Mouse (Mus musculus): ENCODE measurements around the gene Gm10203. TPM values are rescaled to one million over a fixed set of nuclear protein-coding genes. Genes with fewer than 3 reads are reported as not detected.

Gm10203 gene
- polyA plus RNA-seq, 1 experiment from 2014 or later: not detected

DNA sequence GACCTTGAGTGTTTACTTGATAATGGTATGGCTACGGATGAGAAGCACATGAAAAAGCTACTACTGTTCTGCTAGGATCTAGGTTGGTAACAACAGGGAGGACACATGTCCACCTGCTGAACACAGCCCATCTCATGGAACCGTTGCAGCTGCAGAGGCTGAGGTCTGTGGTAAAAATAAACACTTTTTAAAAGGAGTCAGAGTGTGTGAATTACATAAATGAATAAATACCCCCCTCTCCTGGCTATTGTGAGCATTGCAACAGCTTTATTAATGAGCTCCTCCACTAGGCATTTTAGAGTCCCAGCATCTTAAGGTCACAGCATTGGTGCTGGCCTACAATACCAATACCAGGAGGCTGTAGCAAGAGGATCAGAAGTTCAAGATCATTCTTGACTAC is 10.1 kb upstream of the Gm10203 start:
- WGBS: 24% methylated on average over 2 of the region's 2 CpGs
- peak overlapping the region; percentile 33; the same call in 1 of the 2 replicates for H3K27ac ChIP-seq (ENCODE audit: low read depth)
- ATAC-seq (replicated peaks; ENCODE audit: low FRiP score, low TSS enrichment, low read depth) (peak; percentile 50; the same call in 1 of the 2 replicates), DNase-seq (ENCODE audit: low spot score) (peak; percentile 74)
- H3K4me1 ChIP-seq (replicated peaks; ENCODE audit: control insufficient read depth, insufficient read depth, low read length): no peaks in the 10 kb centered on the region; the same call in 1 of the 2 replicates
- H3K4me3 ChIP-seq (ENCODE audit: low read depth, low read length): no peak overlapping the region
- no peaks in the 10 kb centered on the region for H3K36me3 ChIP-seq (ENCODE audit: control insufficient read depth, insufficient read depth, low read length)
- H3K9ac ChIP-seq (ENCODE audit: low read length): no peak overlapping the region
- H3K27me3 ChIP-seq (replicated peaks; ENCODE audit: control insufficient read depth, insufficient read depth, low read length): no peaks in the 10 kb centered on the region
- no peaks in the 10 kb centered on the region for H3K9me3 ChIP-seq (ENCODE audit: control insufficient read depth, low read length)
- no peak overlapping the region for H3K4me2 ChIP-seq (ENCODE audit: low read length)

DNA sequence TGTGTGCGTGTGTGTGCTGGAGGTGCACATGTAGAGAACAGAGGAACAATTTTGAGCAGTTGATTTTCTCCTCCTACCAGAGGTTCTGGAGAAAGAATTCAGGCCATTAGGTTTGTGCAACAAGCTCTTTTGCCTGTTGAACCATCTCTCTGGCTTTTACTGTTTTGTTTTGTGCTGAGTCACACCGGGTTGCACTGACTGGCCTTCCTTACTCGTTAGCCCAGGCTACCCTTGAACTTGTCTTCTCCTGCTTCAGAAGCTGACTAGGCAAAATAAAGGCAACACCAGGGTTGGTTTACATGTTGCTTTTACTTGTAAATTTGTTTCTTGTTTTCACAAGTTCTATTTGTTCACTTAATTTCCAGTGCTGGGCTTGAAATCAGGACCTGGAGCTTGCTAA is 6.9 kb upstream of the Gm10203 start:
- ATAC-seq (replicated peaks; ENCODE audit: low FRiP score, low TSS enrichment, low read depth): no peak
- Histone ChIP-seq H3K4me1 (replicated peaks; ENCODE audit: control insufficient read depth, insufficient read depth, low read length) (no peaks in the 10 kb centered on the region; the same call in 1 of the 2 replicates), H3K4me2 (ENCODE audit: low read length) (no peak overlapping the region), H3K9me3 (ENCODE audit: control insufficient read depth, low read length) (no peaks in the 10 kb centered on the region), H3K27me3 (replicated peaks; ENCODE audit: control insufficient read depth, insufficient read depth, low read length) (no peaks in the 10 kb centered on the region), H3K4me3 (ENCODE audit: low read depth, low read length) (no peak overlapping the region), H3K36me3 (ENCODE audit: control insufficient read depth, insufficient read depth, low read length) (no peaks in the 10 kb centered on the region), H3K9ac (ENCODE audit: low read length) (no peak overlapping the region), H3K27ac (ENCODE audit: low read depth) (no peak overlapping the region)
- WGBS: 72% methylated on average over 3 of the region's 3 CpGs
- no peak for DNase-seq (ENCODE audit: low spot score)

DNA sequence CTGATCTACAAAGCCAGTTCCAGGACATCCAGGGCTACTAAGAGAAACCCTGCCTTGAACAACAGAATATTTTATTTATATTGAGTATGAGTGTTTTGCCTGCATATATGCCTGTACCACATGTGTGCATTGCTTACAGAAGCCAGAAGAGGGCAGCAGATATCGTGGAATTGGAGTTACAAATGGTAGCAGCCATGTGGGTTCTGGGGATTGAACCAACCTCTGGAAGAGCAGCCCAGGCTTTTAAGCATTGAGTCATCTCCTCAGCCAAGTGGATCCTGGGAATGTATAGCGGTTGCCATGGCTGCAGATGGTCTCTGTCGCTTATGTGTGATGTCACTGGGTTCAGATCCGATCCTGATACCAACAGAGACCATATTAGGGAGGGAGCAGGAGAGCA is 3.3 kb upstream of the Gm10203 start:
- Histone ChIP-seq H3K27ac (ENCODE audit: low read depth) (no peak overlapping the region), H3K9me3 (ENCODE audit: control insufficient read depth, low read length) (no peaks in the 10 kb centered on the region), H3K27me3 (replicated peaks; ENCODE audit: control insufficient read depth, insufficient read depth, low read length) (no peaks in the 10 kb centered on the region), H3K4me3 (ENCODE audit: low read depth, low read length) (no peak overlapping the region), H3K36me3 (ENCODE audit: control insufficient read depth, insufficient read depth, low read length) (no peaks in the 10 kb centered on the region), H3K4me1 (replicated peaks; ENCODE audit: control insufficient read depth, insufficient read depth, low read length) (no peaks in the 10 kb centered on the region), H3K9ac (ENCODE audit: low read length) (no peak overlapping the region), H3K4me2 (ENCODE audit: low read length) (no peak overlapping the region)
- WGBS: 70% methylated on average over 4 of the region's 4 CpGs
- DNase-seq (ENCODE audit: low spot score): no peak
- ATAC-seq (replicated peaks; ENCODE audit: low FRiP score, low TSS enrichment, low read depth): no peak

DNA sequence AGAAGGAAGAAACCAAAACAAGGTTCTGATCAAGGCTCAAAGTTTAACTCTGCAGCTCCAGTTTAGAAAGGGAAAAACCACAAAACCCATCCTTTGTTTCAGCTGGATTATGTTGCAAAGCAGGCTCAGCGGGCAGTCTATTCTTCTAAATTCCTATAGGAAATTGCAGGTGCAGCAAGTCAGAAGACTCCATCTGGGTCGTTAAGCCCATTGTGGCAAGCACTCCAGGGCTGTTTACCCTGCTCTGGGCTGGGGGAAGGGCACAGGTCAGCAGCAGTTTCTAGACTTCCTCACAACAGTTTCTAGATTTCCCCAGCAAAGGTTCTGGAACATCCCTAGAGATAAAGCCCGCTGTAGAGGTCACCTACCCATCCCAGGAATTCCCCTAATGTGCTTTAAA is 1.1 kb downstream of the Gm10203 start:
- DNase-seq (ENCODE audit: low spot score): no peak
- Histone ChIP-seq H3K4me1 (replicated peaks; ENCODE audit: control insufficient read depth, insufficient read depth, low read length) (peaks cover 7% of the 10 kb centered on the region), H3K9me3 (ENCODE audit: control insufficient read depth, low read length) (no peaks in the 10 kb centered on the region), H3K4me3 (ENCODE audit: low read depth, low read length) (no peak overlapping the region), H3K4me2 (ENCODE audit: low read length) (no peak overlapping the region), H3K9ac (ENCODE audit: low read length) (no peak overlapping the region), H3K27me3 (replicated peaks; ENCODE audit: control insufficient read depth, insufficient read depth, low read length) (no peaks in the 10 kb centered on the region), H3K27ac (ENCODE audit: low read depth) (no peak overlapping the region), H3K36me3 (ENCODE audit: control insufficient read depth, insufficient read depth, low read length) (no peaks in the 10 kb centered on the region)
- 41% methylated on average over 3 of the region's 3 CpGs for WGBS
- ATAC-seq (replicated peaks; ENCODE audit: low FRiP score, low TSS enrichment, low read depth): no peak

DNA sequence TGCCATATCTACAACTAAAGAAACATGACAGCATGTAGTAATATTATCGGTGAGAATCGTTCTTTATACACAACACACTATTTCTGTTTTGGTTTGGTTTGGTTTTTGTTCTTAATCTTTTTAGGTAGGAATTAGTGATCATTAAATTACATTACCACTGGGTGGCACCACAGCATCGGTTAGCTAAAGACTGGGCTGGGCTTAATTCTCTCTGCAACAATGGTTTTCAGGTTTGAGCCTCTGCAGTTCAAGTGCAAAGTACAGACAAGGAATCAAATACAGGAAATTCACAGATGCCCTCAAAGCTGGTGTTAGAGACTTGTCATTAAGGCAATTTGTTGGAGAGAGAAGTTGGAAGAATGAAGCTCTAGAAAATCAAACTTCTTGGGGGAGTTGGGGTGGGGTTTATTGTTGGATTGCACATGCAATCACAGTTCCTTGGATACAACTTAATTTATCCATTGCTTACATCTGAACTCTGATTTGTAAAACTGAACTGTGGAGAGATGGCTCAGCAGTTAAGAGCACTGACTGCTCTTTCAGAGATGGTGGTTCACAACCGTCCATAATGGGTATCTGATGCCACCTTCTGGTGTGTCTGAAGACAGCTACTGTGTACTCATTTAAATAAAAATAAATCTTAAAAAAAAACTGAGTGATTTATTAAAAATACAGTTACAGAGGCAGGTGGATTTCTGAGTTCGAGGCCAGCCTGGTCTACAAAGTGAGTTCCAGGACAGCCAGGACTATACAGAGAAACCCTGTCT is 2.5 kb downstream of the Gm10203 start:
- no peaks in the 10 kb centered on the region for H3K27me3 ChIP-seq (replicated peaks; ENCODE audit: control insufficient read depth, insufficient read depth, low read length)
- H3K27ac ChIP-seq (ENCODE audit: low read depth): no peak overlapping the region
- DNase-seq (ENCODE audit: low spot score) (peak; percentile 69), ATAC-seq (replicated peaks; ENCODE audit: low FRiP score, low TSS enrichment, low read depth) (peak; percentile 51)
- no peak overlapping the region for H3K4me2 ChIP-seq (ENCODE audit: low read length)
- peaks cover 7% of the 10 kb centered on the region for H3K4me1 ChIP-seq (replicated peaks; ENCODE audit: control insufficient read depth, insufficient read depth, low read length)
- no peaks in the 10 kb centered on the region for H3K36me3 ChIP-seq (ENCODE audit: control insufficient read depth, insufficient read depth, low read length)
- H3K9ac ChIP-seq (ENCODE audit: low read length): no peak overlapping the region
- H3K4me3 ChIP-seq (ENCODE audit: low read depth, low read length): no peak overlapping the region
- no peaks in the 10 kb centered on the region for H3K9me3 ChIP-seq (ENCODE audit: control insufficient read depth, low read length)
- 25% methylated on average over 5 of the region's 5 CpGs for WGBS

DNA sequence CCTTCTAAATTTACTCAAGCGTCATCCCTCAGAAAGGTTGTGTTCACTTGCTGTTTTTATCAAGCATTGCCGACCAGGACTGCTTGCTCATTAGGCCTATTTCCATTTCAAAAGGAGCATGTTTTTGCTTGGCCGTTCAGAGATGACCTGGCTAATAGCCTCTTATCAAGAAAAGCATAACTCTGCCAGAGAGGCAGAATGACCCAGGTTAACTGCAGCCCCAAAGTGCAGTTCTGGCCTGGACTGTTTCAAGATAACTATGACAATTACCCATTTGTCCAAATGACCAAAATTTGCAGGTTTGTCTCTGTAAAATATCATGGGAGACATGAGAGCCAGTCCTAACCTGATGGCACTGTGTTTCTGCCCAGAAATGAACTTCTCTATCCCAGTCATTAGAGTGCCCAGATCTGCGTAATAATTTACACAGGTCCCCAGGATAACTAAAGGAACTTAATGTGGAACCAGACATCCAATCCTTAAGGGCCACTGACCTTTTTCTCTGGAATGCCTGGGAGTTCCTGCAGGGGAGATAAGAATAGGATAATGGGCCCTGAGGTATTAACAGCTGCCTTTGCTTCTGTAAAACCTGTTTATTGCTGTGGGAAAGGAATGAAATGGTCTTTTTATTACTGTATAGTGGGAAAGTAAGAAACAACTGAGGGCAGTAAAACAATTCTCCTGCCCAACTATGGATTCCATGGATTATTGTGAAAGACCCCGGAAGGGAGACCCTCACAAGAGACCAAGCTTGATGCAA is 4.6 kb downstream of the Gm10203 start:
- Histone ChIP-seq H3K4me1 (replicated peaks; ENCODE audit: control insufficient read depth, insufficient read depth, low read length) (peaks cover 7% of the 10 kb centered on the region), H3K36me3 (ENCODE audit: control insufficient read depth, insufficient read depth, low read length) (no peaks in the 10 kb centered on the region), H3K27ac (ENCODE audit: low read depth) (no peak overlapping the region; the same call in 1 of the 2 replicates), H3K4me2 (ENCODE audit: low read length) (no peak overlapping the region), H3K9ac (ENCODE audit: low read length) (no peak overlapping the region), H3K4me3 (ENCODE audit: low read depth, low read length) (no peak overlapping the region), H3K9me3 (ENCODE audit: control insufficient read depth, low read length) (no peaks in the 10 kb centered on the region), H3K27me3 (replicated peaks; ENCODE audit: control insufficient read depth, insufficient read depth, low read length) (no peaks in the 10 kb centered on the region)
- DNase-seq (ENCODE audit: low spot score) (no peak), ATAC-seq (replicated peaks; ENCODE audit: low FRiP score, low TSS enrichment, low read depth) (no peak)
- 12% methylated on average over 5 of the region's 5 CpGs for WGBS

DNA sequence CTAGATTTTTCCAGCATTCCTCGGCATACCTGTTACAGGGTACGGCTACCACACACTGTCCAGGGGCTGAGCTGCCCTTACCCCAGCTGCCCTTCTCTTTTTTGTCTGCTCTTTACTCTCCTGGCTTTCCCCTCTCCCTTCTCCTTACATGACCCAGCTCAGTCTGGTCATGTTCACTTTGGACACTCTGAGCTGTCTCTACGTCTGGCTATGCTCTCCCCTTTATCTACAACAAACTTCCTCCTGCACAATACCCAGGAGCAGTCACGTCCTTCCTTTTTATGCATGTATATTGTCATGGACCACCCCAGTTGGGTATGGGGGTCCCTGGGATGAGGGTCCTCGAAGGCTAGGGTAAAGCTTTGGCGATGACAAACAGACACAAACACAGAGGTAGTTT is 5.7 kb downstream of the Gm10203 start:
- Histone ChIP-seq H3K27me3 (replicated peaks; ENCODE audit: control insufficient read depth, insufficient read depth, low read length) (no peaks in the 10 kb centered on the region), H3K27ac (ENCODE audit: low read depth) (no peak overlapping the region), H3K4me2 (ENCODE audit: low read length) (no peak overlapping the region), H3K4me3 (ENCODE audit: low read depth, low read length) (no peak overlapping the region), H3K9me3 (ENCODE audit: control insufficient read depth, low read length) (no peaks in the 10 kb centered on the region), H3K4me1 (replicated peaks; ENCODE audit: control insufficient read depth, insufficient read depth, low read length) (peaks cover 7% of the 10 kb centered on the region), H3K9ac (ENCODE audit: low read length) (no peak overlapping the region), H3K36me3 (ENCODE audit: control insufficient read depth, insufficient read depth, low read length) (no peaks in the 10 kb centered on the region)
- 53% methylated on average over 6 of the region's 6 CpGs for WGBS
- DNase-seq (ENCODE audit: low spot score) (no peak), ATAC-seq (replicated peaks; ENCODE audit: low FRiP score, low TSS enrichment, low read depth) (no peak)

DNA sequence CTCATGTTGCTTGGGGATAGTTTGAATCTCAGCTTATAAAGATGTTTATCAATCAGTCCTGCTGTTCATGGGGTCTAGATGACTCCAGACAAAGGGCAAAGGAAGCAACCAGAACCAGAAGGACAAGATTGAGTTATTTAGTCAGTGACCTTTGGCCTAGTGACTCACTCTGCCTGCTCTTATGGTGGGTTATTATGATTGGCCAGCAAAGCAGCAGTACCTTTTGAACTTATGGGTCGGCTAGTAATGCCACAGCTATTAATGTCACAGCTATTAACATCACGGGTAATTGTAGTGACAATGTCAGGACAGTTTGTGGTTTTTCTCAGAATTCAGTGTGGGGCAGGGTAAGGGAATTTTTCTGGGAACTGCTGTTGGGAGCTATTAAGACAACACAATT is 8.0 kb downstream of the Gm10203 start:
- DNase-seq (ENCODE audit: low spot score) (no peak), ATAC-seq (replicated peaks; ENCODE audit: low FRiP score, low TSS enrichment, low read depth) (no peak)
- peaks cover 13% of the 10 kb centered on the region for H3K4me1 ChIP-seq (replicated peaks; ENCODE audit: control insufficient read depth, insufficient read depth, low read length)
- WGBS: 48% methylated on average over 2 of the region's 2 CpGs
- no peaks in the 10 kb centered on the region for H3K36me3 ChIP-seq (ENCODE audit: control insufficient read depth, insufficient read depth, low read length)
- H3K4me3 ChIP-seq (ENCODE audit: low read depth, low read length): no peak overlapping the region
- no peaks in the 10 kb centered on the region for H3K9me3 ChIP-seq (ENCODE audit: control insufficient read depth, low read length)
- H3K9ac ChIP-seq (ENCODE audit: low read length): no peak overlapping the region
- H3K27ac ChIP-seq (ENCODE audit: low read depth): no peak overlapping the region
- no peak overlapping the region for H3K4me2 ChIP-seq (ENCODE audit: low read length)
- H3K27me3 ChIP-seq (replicated peaks; ENCODE audit: control insufficient read depth, insufficient read depth, low read length): no peaks in the 10 kb centered on the region

Data from intestine, embryonic 14.5 days (tissue).